Mouse (Mus musculus) lung, embryonic 14.5 days (tissue): ENCODE measurements around the gene Btg1. TPM values are rescaled to one million over a fixed set of nuclear protein-coding genes. Genes with fewer than 3 reads are reported as not detected.

Experiments used
- ATAC-seq: fragments of 200-750 bp; cut with Nextera tagmentation; 2 replicates; pipeline ENCODE4 v1.8.0; 2017; ENCODE audit warnings: mild to moderate bottlenecking, moderate TSS enrichment, moderate library complexity; ENCODE audit not compliant: insufficient read depth
- DNase-seq: peaks from one replicate; pipeline ENCODE4 v3.0.0-alpha.2; 2015
- H3K27ac ChIP-seq: fragments of 300-500 bp; sonication (generic); 2 replicates; pipeline ENCODE4 v1.5.1; 2014; ENCODE audit warnings: low read depth, mild to moderate bottlenecking, moderate library complexity
- H3K27me3 ChIP-seq: fragments of 300-500 bp; sonication (generic); 2 replicates; pipeline ENCODE4 v1.6.1; 2014; ENCODE audit warnings: low read length, control low read depth; ENCODE audit not compliant: insufficient read depth
- H3K36me3 ChIP-seq: fragments of 300-500 bp; sonication (generic); 2 replicates; pipeline ENCODE4 v1.6.1; 2014; ENCODE audit warnings: control low read depth; ENCODE audit not compliant: insufficient read depth
- H3K4me1 ChIP-seq: fragments of 300-500 bp; sonication (generic); 2 replicates; pipeline ENCODE4 v1.6.1; 2014; ENCODE audit warnings: antibody characterized with exemption, control low read depth; ENCODE audit not compliant: insufficient read depth
- H3K4me2 ChIP-seq: fragments of 300-500 bp; sonication (generic); 2 replicates; pipeline ENCODE4 v1.6.1; 2014; ENCODE audit warnings: mild to moderate bottlenecking
- H3K4me3 ChIP-seq: fragments of 300-500 bp; sonication (generic); 2 replicates; pipeline ENCODE4 v1.5.1; 2014; ENCODE audit warnings: low read depth, low read length
- H3K9ac ChIP-seq: fragments of 300-500 bp; sonication (generic); 2 replicates; pipeline ENCODE4 v1.6.1; 2014
- H3K9me3 ChIP-seq: fragments of 300-500 bp; sonication (generic); 2 replicates; pipeline ENCODE4 v1.6.1; 2016; ENCODE audit warnings: low read depth, low read length, control low read depth
- CTCF ChIP-seq: IDR thresholded peaks from 2 replicates; pipeline ENCODE4 v1.5.1; 2016; ENCODE audit warnings: antibody characterized with exemption, low read depth
- WGBS: fragments of 180-500 bp; shearing (Covaris S2); extraction: QIAGEN DNeasy Blood & Tissue Kit; methylation state at CpG from one replicate; pipeline ENCODE4 v1.1.7; 2014; 5-methylcytosine and 5-hydroxymethylcytosine counted together
- polyA plus RNA-seq: library from polyadenylated mRNA; unstranded; fragments of >200 nt; fragmentation: Nextera tagmentation; extraction: Ambion mirVana; gene quantifications from 2 replicates; pipeline ENCODE4 v1.2.1, GENCODE M21; 2014

Btg1 gene
- 67.4 and 67.5 TPM in 2 replicates for polyA plus RNA-seq

- peak within 1 kb of the TSS; percentile 97 for H3K27ac ChIP-seq
- ATAC-seq, result peak; percentile 96
- under 1% methylated on average over 37 of the region's 37 CpGs for WGBS
These were observed at the start of gene Btg1 for GRCm38 (mm10) chr10:96616709-96617116. Gene Btg1 (plus strand): TSS chr10:96617006.

GRCm38 (mm10) chr10:96569469-96569868 is 47.3 kb upstream of the Btg1 start:
- TF ChIP-seq CTCF, result no peak
- H3K4me1 ChIP-seq, result no peaks in the 10 kb centered on the region
- no peaks in the 10 kb centered on the region for H3K9me3 ChIP-seq
- DNase-seq (no peak), ATAC-seq (no peak)
- no peak overlapping the region for H3K4me3 ChIP-seq
- 53% methylated on average over 8 of the region's 8 CpGs for WGBS
- no peaks in the 10 kb centered on the region for H3K27me3 ChIP-seq
- no peak overlapping the region for H3K27ac ChIP-seq
- no peaks in the 10 kb centered on the region for H3K36me3 ChIP-seq
- no peak overlapping the region for H3K9ac ChIP-seq
- H3K4me2 ChIP-seq, result no peak overlapping the region

More at GRCm38 (mm10) chr10:96616709-96617116, at the start of gene Btg1:
- Histone ChIP-seq H3K9me3 (no peaks in the 10 kb centered on the region), H3K4me2 (peak within 1 kb of the TSS; percentile 63), H3K4me1 (0 out of 2 replicates have a peak, but pooled peaks cover 3% of the 10 kb centered on the region), H3K9ac (peak within 1 kb of the TSS; percentile 100), H3K4me3 (peak within 1 kb of the TSS; percentile 97), H3K27me3 (no peaks in the 10 kb centered on the region), H3K36me3 (peaks cover 19% of the 10 kb centered on the region)
- TF ChIP-seq CTCF, result peak; percentile 64
- DNase-seq, result peak; percentile 99

GRCm38 (mm10) chr10:96571176-96571575 is 45.6 kb upstream of the Btg1 start:
- DNase-seq, result no peak
- WGBS, result 50% methylated on average over 4 of the region's 4 CpGs

DNA sequence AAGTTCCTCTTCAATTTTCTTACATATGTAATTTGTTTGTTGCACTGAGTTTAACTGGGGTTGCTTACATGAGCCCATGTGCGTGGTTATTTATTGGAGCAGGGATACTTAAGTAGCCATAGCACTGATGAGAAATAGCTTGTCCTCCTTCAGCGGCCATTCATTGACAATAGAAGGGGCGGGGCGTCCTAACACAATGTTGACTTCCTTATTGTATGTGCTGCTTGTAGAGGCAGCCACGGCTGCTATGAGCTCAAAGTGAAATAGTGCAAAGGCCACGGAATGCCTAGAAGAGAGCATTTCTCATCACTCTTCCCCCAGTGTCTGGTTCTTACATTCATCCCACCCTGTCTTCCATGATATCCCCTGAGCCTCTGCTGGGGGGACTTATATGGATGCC is 42.0 kb upstream of the Btg1 start:
- DNase-seq, result no peak

More at GRCm38 (mm10) chr10:96571176-96571575, 45.6 kb upstream of the Btg1 start:
- no peaks in the 10 kb centered on the region for H3K4me1 ChIP-seq
- no peaks in the 10 kb centered on the region for H3K36me3 ChIP-seq
- H3K27ac ChIP-seq, result no peak overlapping the region
- H3K4me2 ChIP-seq, result no peak overlapping the region
- no peak for ATAC-seq
- H3K9me3 ChIP-seq, result no peaks in the 10 kb centered on the region
- no peak overlapping the region for H3K9ac ChIP-seq
- no peaks in the 10 kb centered on the region for H3K27me3 ChIP-seq
- no peak for TF ChIP-seq CTCF
- H3K4me3 ChIP-seq, result no peak overlapping the region

GRCm38 (mm10) chr10:96575338-96575737 is 41.5 kb upstream of the Btg1 start:
- no peak overlapping the region for H3K9ac ChIP-seq
- no peak for TF ChIP-seq CTCF
- no peak overlapping the region for H3K4me2 ChIP-seq
- DNase-seq (no peak), ATAC-seq (no peak)
- H3K4me3 ChIP-seq, result no peak overlapping the region
- no peaks in the 10 kb centered on the region for H3K9me3 ChIP-seq
- no peaks in the 10 kb centered on the region for H3K36me3 ChIP-seq
- WGBS, result 78% methylated on average over 5 of the region's 5 CpGs
- H3K4me1 ChIP-seq, result no peaks in the 10 kb centered on the region
- H3K27ac ChIP-seq, result no peak overlapping the region
- H3K27me3 ChIP-seq, result no peaks in the 10 kb centered on the region

More for the DNA sequence above, 42.0 kb upstream of the Btg1 start:
- Histone ChIP-seq H3K4me3 (no peak overlapping the region), H3K4me1 (no peaks in the 10 kb centered on the region), H3K9me3 (no peaks in the 10 kb centered on the region), H3K27ac (no peak overlapping the region), H3K4me2 (no peak overlapping the region), H3K27me3 (no peaks in the 10 kb centered on the region), H3K36me3 (no peaks in the 10 kb centered on the region), H3K9ac (no peak overlapping the region)
- no peak for ATAC-seq
- 87% methylated on average over 6 of the region's 6 CpGs for WGBS
- no peak for TF ChIP-seq CTCF

GRCm38 (mm10) chr10:96578924-96579323 is 37.9 kb upstream of the Btg1 start:
- H3K4me1 ChIP-seq, result no peaks in the 10 kb centered on the region
- ATAC-seq (no peak), DNase-seq (peak; percentile 32)
- H3K36me3 ChIP-seq, result no peaks in the 10 kb centered on the region
- no peaks in the 10 kb centered on the region for H3K27me3 ChIP-seq
- TF ChIP-seq CTCF, result no peak
- H3K9ac ChIP-seq, result no peak overlapping the region
- no peak overlapping the region for H3K4me3 ChIP-seq
- WGBS, result 74% methylated on average over 5 of the region's 5 CpGs
- H3K9me3 ChIP-seq, result no peaks in the 10 kb centered on the region
- no peak overlapping the region for H3K27ac ChIP-seq
- H3K4me2 ChIP-seq, result no peak overlapping the region

- peak; percentile 40 for DNase-seq
- no peaks in the 10 kb centered on the region for H3K36me3 ChIP-seq
- H3K4me2 ChIP-seq, result no peak overlapping the region
- H3K4me3 ChIP-seq, result no peak overlapping the region
- no peak overlapping the region for H3K27ac ChIP-seq
- no peak overlapping the region for H3K9ac ChIP-seq
- no peak for ATAC-seq
- no peaks in the 10 kb centered on the region for H3K27me3 ChIP-seq
- WGBS, result 35% methylated on average over 4 of the region's 4 CpGs
- no peaks in the 10 kb centered on the region for H3K4me1 ChIP-seq
- H3K9me3 ChIP-seq, result no peaks in the 10 kb centered on the region
- TF ChIP-seq CTCF, result no peak
These were observed 37.4 kb upstream of the Btg1 start for GRCm38 (mm10) chr10:96579436-96579835.
